In genomic region chrX:50622984-50623455, GRCm38 (mm10) we compare ENCODE assay signal across 9 mouse cellular contexts.
DNase-seq lines count a peak whose midpoint lies in the region; ATAC-seq lines count a peak whose summit lies in the region.
"Had no signal": no experiment of that assay in that cellular context is flagged by ENCODE, and none has a peak within 500 bp of the region (broad histone marks: within the 10 kb centered on the region; RNA-seq: fewer than 3 reads in every experiment).

No protein-coding gene starts in this region.

- no peak overlapping the region for H3K4me2 ChIP-seq in limb, embryonic 11.5 days (ENCODE audit: low read depth, severe bottlenecking)
- no peak overlapping the region for H3K4me2 ChIP-seq in midbrain, embryonic 13.5 days (replicated peaks)

- peak; percentile 76 for DNase-seq in cerebellum, adult 11 months
- DNase-seq in cerebellum, adult 9-11 months = no peak
- DNase-seq in gastrocnemius, postnatal 25 days = peak; percentile 68
- peak; percentile 62 for DNase-seq in limb, embryonic 11.5 days (ENCODE audit: low spot score)

- no peak for ATAC-seq in megakaryocyte, adult 5-6 weeks (ENCODE audit: poor library complexity, severe bottlenecking)
- no peak for ATAC-seq in limb, embryonic 11.5 days (ENCODE audit: insufficient number of reproducible peaks, low FRiP score, low TSS enrichment, low read depth)
- peak; percentile 58; the same call in 1 of the 2 replicates for ATAC-seq in midbrain, embryonic 13.5 days
- ATAC-seq in monocyte, adult 5-6 weeks (replicated peaks; ENCODE audit: insufficient number of reproducible peaks, low FRiP score, low TSS enrichment, poor library complexity, severe bottlenecking) = no peak

- no peak overlapping the region for H3K9ac ChIP-seq in limb, embryonic 11.5 days (ENCODE audit: low read length)
- no peak overlapping the region for H3K9ac ChIP-seq in midbrain, embryonic 13.5 days (replicated peaks)

- no peaks in the 10 kb centered on the region for H3K27me3 ChIP-seq in megakaryocyte, embryonic 14.5 days (replicated peaks)
- no peaks in the 10 kb centered on the region for H3K27me3 ChIP-seq in limb, embryonic 11.5 days (ENCODE audit: control insufficient read depth, insufficient read depth, low read length)
- no peaks in the 10 kb centered on the region for H3K27me3 ChIP-seq in midbrain, embryonic 13.5 days

- peaks cover 24% of the 10 kb centered on the region for H3K4me1 ChIP-seq in megakaryocyte, embryonic 14.5 days
- H3K4me1 ChIP-seq in limb, embryonic 11.5 days (ENCODE audit: control insufficient read depth, insufficient read depth, low read length) = no peaks in the 10 kb centered on the region
- no peaks in the 10 kb centered on the region for H3K4me1 ChIP-seq in midbrain, embryonic 13.5 days (replicated peaks)

- H3K36me3 ChIP-seq in megakaryocyte, embryonic 14.5 days (replicated peaks; ENCODE audit: low read length) = peaks cover 46% of the 10 kb centered on the region
- no peaks in the 10 kb centered on the region for H3K36me3 ChIP-seq in limb, embryonic 11.5 days (ENCODE audit: control insufficient read depth, insufficient read depth, low read length)
- no peaks in the 10 kb centered on the region for H3K36me3 ChIP-seq in midbrain, embryonic 13.5 days

- 61% methylated on average over 19 of the region's 19 CpGs for WGBS in limb, embryonic 11.5 days
- 72% methylated on average over 19 of the region's 19 CpGs for WGBS in midbrain, embryonic 13.5 days

- no peaks in the 10 kb centered on the region for H3K9me3 ChIP-seq in megakaryocyte, embryonic 14.5 days
- H3K9me3 ChIP-seq in limb, embryonic 11.5 days (ENCODE audit: control insufficient read depth, low read length) = no peaks in the 10 kb centered on the region
- H3K9me3 ChIP-seq in midbrain, embryonic 13.5 days = no peaks in the 10 kb centered on the region

- H3K4me3 ChIP-seq in megakaryocyte, embryonic 14.5 days (replicated peaks) = peak overlapping the region; percentile 89
- H3K4me3 ChIP-seq in limb, embryonic 11.5 days (ENCODE audit: low read depth, low read length) = no peak overlapping the region
- H3K4me3 ChIP-seq in midbrain, embryonic 13.5 days (replicated peaks) = 0 out of 2 replicates have a peak overlapping the region, but pooled peaks have one; percentile 18
- H3K4me3 ChIP-seq: myocyte had no signal

- no peak overlapping the region for H3K27ac ChIP-seq in limb, embryonic 11.5 days (replicated peaks; ENCODE audit: low read depth, low read length)
- no peak overlapping the region for H3K27ac ChIP-seq in midbrain, embryonic 13.5 days
